Mouse (Mus musculus) heart, embryonic 11.5 days (tissue): ENCODE data around the gene Inpp4b. TPM values are rescaled to one million over a fixed set of nuclear protein-coding genes. Genes with fewer than 3 reads are reported as not detected.

Experiments used
- ATAC-seq: fragments of 200-750 bp; cut with Nextera tagmentation; replicated peaks from 2 replicates; pipeline ENCODE4 v1.8.0; 2017; ENCODE audit warnings: moderate library complexity; ENCODE audit not compliant: insufficient number of reproducible peaks, low FRiP score, low TSS enrichment
- H3K27ac ChIP-seq: fragments of 300-500 bp; sonication (generic); 2 replicates; pipeline ENCODE4 v1.5.1; 2014; ENCODE audit warnings: mild to moderate bottlenecking, low read depth, low read length
- H3K27me3 ChIP-seq: fragments of 300-500 bp; sonication (generic); 2 replicates; pipeline ENCODE4 v1.6.1; 2014; ENCODE audit warnings: mild to moderate bottlenecking, low read length, mixed read lengths; ENCODE audit not compliant: control insufficient read depth, insufficient read depth
- H3K36me3 ChIP-seq: fragments of 300-500 bp; sonication (generic); 2 replicates; pipeline ENCODE4 v1.6.1; 2014; ENCODE audit warnings: mild to moderate bottlenecking, low read length, moderate library complexity, mixed read lengths; ENCODE audit not compliant: control insufficient read depth, insufficient read depth
- H3K4me1 ChIP-seq: fragments of 300-500 bp; sonication (generic); 2 replicates; pipeline ENCODE4 v1.6.1; 2014; ENCODE audit warnings: low read length; ENCODE audit not compliant: control insufficient read depth, insufficient read depth
- H3K4me2 ChIP-seq: fragments of 300-500 bp; sonication (generic); 2 replicates; pipeline ENCODE4 v1.6.1; 2014; ENCODE audit warnings: mild to moderate bottlenecking, moderate library complexity
- H3K4me3 ChIP-seq: fragments of 300-500 bp; sonication (generic); 2 replicates; pipeline ENCODE4 v1.5.1; 2014; ENCODE audit warnings: low read depth, low read length
- H3K9ac ChIP-seq: fragments of 300-500 bp; sonication (generic); 2 replicates; pipeline ENCODE4 v1.6.1; 2014; ENCODE audit warnings: mild to moderate bottlenecking, low read depth, low read length, moderate library complexity
- H3K9me3 ChIP-seq: fragments of 300-500 bp; sonication (generic); replicated peaks from 2 replicates; pipeline ENCODE4 v1.6.1; 2016; ENCODE audit warnings: low read length; ENCODE audit not compliant: control insufficient read depth
- WGBS: fragments of 180-500 bp; shearing (Covaris S2); extraction: QIAGEN DNeasy Blood & Tissue Kit; methylation state at CpG from one replicate; pipeline ENCODE4 v1.1.7; 2014; ENCODE audit not compliant: insufficient replicate concordance; 5-methylcytosine and 5-hydroxymethylcytosine counted together
- polyA plus RNA-seq: library from polyadenylated mRNA; unstranded; fragments of >200 nt; fragmentation: Nextera tagmentation; extraction: Ambion mirVana; gene quantifications from 2 replicates; pipeline ENCODE4 v1.2.1, GENCODE M21; 2014

Gene Inpp4b
- polyA plus RNA-seq, 1 experiment from 2014 or later: 8.0 TPM

- no peak overlapping the region for H3K4me2 ChIP-seq
- 79% methylated on average over 2 of the region's 2 CpGs for WGBS
- ATAC-seq: no peak
- no peaks in the 10 kb centered on the region for H3K27me3 ChIP-seq
- no peaks in the 10 kb centered on the region for H3K36me3 ChIP-seq
- H3K4me3 ChIP-seq: no peak overlapping the region
- no peak overlapping the region for H3K27ac ChIP-seq
- no peak overlapping the region for H3K9ac ChIP-seq
- no peaks in the 10 kb centered on the region for H3K4me1 ChIP-seq
- no peaks in the 10 kb centered on the region for H3K9me3 ChIP-seq
These were observed 70.4 kb downstream of the Inpp4b start for GRCm38 (mm10) chr8:81412707-81413106.

DNA sequence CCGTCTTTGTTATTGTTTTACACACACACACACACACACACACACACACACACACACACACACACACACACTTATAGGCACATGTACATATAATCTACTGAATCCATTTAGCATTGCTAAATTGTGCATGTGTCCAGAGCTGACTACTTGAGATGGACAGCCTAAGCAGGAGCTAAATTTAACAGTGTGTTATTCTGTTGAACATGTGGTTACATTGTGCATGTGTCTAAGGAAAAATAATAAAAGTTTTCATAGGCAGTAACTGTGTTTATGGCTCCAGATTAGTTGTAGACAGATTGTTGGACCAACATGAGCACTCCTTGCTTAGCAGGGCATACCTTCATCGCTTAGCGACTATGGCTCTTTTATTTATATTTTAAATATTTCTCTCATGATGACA is 101.6 kb downstream of the Inpp4b start:
- H3K4me2 ChIP-seq: no peak overlapping the region
- no peak for ATAC-seq
- H3K9me3 ChIP-seq: no peaks in the 10 kb centered on the region
- H3K9ac ChIP-seq: no peak overlapping the region
- no peak overlapping the region for H3K27ac ChIP-seq
- WGBS: 88% methylated on average over 3 of the region's 3 CpGs
- H3K27me3 ChIP-seq: no peaks in the 10 kb centered on the region
- H3K4me1 ChIP-seq: no peaks in the 10 kb centered on the region
- H3K4me3 ChIP-seq: no peak overlapping the region
- H3K36me3 ChIP-seq: no peaks in the 10 kb centered on the region

- Histone ChIP-seq H3K27ac (no peak overlapping the region), H3K9ac (no peak overlapping the region), H3K4me1 (no peaks in the 10 kb centered on the region), H3K4me3 (no peak overlapping the region), H3K9me3 (no peaks in the 10 kb centered on the region), H3K36me3 (no peaks in the 10 kb centered on the region), H3K4me2 (no peak overlapping the region), H3K27me3 (no peaks in the 10 kb centered on the region)
- 59% methylated on average over 2 of the region's 2 CpGs for WGBS
- ATAC-seq: no peak
These were observed 107.4 kb downstream of the Inpp4b start for GRCm38 (mm10) chr8:81449798-81450197.

DNA sequence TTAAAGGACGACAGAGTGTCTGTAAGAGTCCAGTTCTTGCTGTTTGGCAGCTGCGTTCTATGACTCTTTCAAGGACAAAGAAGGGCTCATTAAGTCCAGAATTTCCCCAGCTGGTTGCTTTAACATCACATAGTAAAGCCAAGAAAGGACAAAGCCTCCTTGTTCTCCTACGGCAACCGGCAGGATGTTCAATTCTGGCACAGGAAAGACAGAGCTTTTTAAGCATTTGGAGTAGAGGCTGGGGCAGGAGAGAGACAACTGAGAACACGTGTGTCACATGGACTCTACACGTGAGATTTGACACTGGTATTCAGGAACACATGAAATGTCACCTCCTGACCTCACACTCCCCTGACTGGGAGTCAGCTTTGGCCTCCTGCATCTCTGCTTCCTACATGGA is 109.7 kb downstream of the Inpp4b start:
- no peak overlapping the region for H3K27ac ChIP-seq
- no peaks in the 10 kb centered on the region for H3K4me1 ChIP-seq
- H3K4me3 ChIP-seq: no peak overlapping the region
- WGBS: 53% methylated on average over 6 of the region's 6 CpGs
- no peak for ATAC-seq
- H3K9ac ChIP-seq: no peak overlapping the region
- no peak overlapping the region for H3K4me2 ChIP-seq
- no peaks in the 10 kb centered on the region for H3K36me3 ChIP-seq
- no peaks in the 10 kb centered on the region for H3K27me3 ChIP-seq
- H3K9me3 ChIP-seq: no peaks in the 10 kb centered on the region

GRCm38 (mm10) chr8:81454830-81455229 is 112.5 kb downstream of the Inpp4b start:
- Histone ChIP-seq H3K4me2 (no peak overlapping the region), H3K9me3 (no peaks in the 10 kb centered on the region), H3K4me3 (no peak overlapping the region), H3K27ac (no peak overlapping the region), H3K9ac (no peak overlapping the region), H3K27me3 (no peaks in the 10 kb centered on the region), H3K4me1 (no peaks in the 10 kb centered on the region), H3K36me3 (no peaks in the 10 kb centered on the region)
- ATAC-seq: no peak
- 44% methylated on average over 2 of the region's 2 CpGs for WGBS

GRCm38 (mm10) chr8:81463762-81464161 is 121.4 kb downstream of the Inpp4b start:
- ATAC-seq: no peak

DNA sequence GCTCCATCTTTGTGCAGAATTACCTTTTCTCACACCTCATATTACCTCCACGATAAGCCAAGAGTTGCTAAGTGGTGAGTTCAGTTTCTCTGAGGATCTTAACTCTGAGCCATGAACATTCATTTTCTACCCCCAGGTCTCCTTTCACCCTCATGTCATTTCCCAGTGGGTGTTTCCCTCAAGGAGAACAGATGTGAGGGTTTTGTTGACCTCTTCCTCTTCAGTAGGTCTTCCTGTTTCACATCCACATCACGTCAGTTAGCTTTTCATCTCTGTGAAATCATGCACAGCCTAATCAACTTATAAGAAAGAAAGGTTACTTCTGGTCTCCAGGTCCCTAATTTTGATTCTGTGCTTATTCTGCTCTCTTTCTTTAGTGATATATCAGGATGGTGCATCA is 124.4 kb downstream of the Inpp4b start:
- H3K4me2 ChIP-seq: no peak overlapping the region
- H3K4me1 ChIP-seq: no peaks in the 10 kb centered on the region
- no peaks in the 10 kb centered on the region for H3K27me3 ChIP-seq
- H3K27ac ChIP-seq: no peak overlapping the region
- H3K36me3 ChIP-seq: no peaks in the 10 kb centered on the region
- no peak overlapping the region for H3K4me3 ChIP-seq
- WGBS: 71% methylated on average over 2 of the region's 2 CpGs
- no peak for ATAC-seq
- H3K9me3 ChIP-seq: no peaks in the 10 kb centered on the region
- H3K9ac ChIP-seq: no peak overlapping the region

More at GRCm38 (mm10) chr8:81463762-81464161, 121.4 kb downstream of the Inpp4b start:
- Histone ChIP-seq H3K4me3 (no peak overlapping the region), H3K9me3 (no peaks in the 10 kb centered on the region), H3K36me3 (no peaks in the 10 kb centered on the region), H3K4me1 (no peaks in the 10 kb centered on the region), H3K27me3 (no peaks in the 10 kb centered on the region), H3K9ac (no peak overlapping the region), H3K27ac (no peak overlapping the region), H3K4me2 (no peak overlapping the region)
- 76% methylated on average over 3 of the region's 3 CpGs for WGBS

- WGBS: 24% methylated on average over 3 of the region's 3 CpGs
- H3K36me3 ChIP-seq: no peaks in the 10 kb centered on the region
- H3K4me2 ChIP-seq: no peak overlapping the region
- ATAC-seq: no peak
- H3K9me3 ChIP-seq: no peaks in the 10 kb centered on the region
- no peaks in the 10 kb centered on the region for H3K27me3 ChIP-seq
- H3K9ac ChIP-seq: no peak overlapping the region
- no peak overlapping the region for H3K4me3 ChIP-seq
- H3K4me1 ChIP-seq: no peaks in the 10 kb centered on the region
- H3K27ac ChIP-seq: no peak overlapping the region
These were observed 136.3 kb downstream of the Inpp4b start for GRCm38 (mm10) chr8:81478674-81479073.

- Histone ChIP-seq H3K9me3 (no peaks in the 10 kb centered on the region), H3K27ac (no peak overlapping the region), H3K36me3 (no peaks in the 10 kb centered on the region), H3K9ac (no peak overlapping the region), H3K4me3 (no peak overlapping the region), H3K4me2 (no peak overlapping the region), H3K4me1 (no peaks in the 10 kb centered on the region), H3K27me3 (no peaks in the 10 kb centered on the region)
- ATAC-seq: no peak
- 62% methylated on average over 1 of the region's 1 CpGs for WGBS
These were observed 141.5 kb downstream of the Inpp4b start for GRCm38 (mm10) chr8:81483834-81484233.
